Mouse (Mus musculus): ENCODE results near the gene Hcrt.

Gene Hcrt

GRCm38 (mm10) chr11:100769980-100770379, 7.2 kb upstream of the Hcrt start:
- no peak for ATAC-seq (ENCODE audit: insufficient number of reproducible peaks, low FRiP score, low TSS enrichment)

- no peak for ATAC-seq (ENCODE audit: insufficient number of reproducible peaks, low FRiP score, low TSS enrichment)
Measured at GRCm38 (mm10) chr11:100767871-100768270, 5.1 kb upstream of the Hcrt start.

DNA sequence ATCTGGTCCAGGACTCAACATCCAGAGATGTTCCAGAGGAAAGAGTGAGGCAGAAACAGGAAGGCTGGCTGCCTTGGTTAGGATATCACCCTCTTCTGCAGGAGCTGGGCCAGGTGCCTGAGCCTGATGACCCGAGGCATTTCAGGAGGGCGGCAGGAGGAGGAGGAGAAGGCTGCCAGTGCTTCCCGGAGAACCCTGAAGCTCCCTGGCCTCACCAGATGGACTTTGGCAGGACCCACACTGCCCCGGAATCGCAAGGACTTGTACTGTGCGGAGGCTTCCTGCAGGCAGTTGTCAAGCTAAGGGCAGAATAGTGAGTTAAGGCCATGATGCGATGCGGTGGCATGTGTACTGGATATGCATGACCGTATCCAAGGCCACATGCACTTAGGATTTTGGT, 4.0 kb upstream of the Hcrt start:
- no peak for ATAC-seq (ENCODE audit: insufficient number of reproducible peaks, low FRiP score, low TSS enrichment)

DNA sequence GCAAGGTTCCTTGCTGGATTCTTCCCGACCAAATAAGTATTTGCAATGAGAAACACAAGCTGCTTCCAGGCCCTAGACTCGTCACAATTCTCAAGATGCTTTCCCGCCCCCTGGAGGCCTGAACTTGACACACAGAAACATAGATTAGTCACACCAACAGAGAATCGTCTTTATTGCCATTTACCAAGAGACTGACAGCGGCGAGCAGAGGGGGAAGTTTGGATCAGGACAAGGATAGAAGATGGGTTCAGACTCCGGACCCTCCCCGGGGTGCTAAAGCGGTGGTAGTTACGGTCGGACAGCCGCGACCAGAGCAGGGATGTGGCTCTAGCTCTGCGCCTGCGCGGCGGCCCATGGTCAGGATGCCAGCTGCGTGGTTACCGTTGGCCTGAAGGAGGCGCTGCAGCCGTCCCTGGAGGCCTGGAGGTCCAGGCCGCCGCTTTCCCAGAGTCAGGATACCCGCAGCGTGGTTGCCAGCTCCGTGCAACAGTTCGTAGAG, 1.1 kb downstream of the Hcrt start:
- peak; percentile 85; the same call in 1 of the 2 replicates for ATAC-seq (ENCODE audit: insufficient number of reproducible peaks, low FRiP score, low TSS enrichment)

DNA sequence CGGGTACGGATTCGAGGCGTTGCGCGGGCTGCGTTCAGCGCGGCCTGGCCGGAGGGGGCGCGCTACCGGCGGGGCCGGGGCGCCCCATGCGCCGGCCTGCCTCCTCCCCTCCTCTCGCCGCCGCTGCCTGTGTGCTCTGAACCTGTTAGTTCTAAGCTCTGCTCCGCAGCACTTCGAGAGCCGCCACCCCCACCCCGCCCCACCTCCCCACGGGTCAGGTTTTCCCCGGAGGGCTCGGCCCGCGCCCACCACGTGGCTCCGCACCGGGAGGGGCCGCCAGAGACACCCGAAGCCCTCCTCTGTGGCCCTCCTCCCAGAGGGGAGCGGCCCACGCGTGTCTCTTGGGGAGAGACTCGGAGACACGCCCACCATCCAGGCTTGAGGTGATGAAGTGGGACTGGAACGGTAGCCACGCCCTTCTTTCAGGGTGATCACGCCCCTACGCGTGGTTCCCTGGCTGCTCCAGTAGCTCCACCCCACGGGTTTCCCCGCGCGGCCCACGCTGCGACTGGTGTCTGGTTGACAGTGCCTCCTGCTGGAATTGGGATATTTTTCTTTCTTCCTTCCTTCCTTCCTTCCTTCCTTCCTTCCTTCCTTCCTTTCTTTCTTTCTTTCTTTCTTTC, 3.0 kb downstream of the Hcrt start, which contains the start of gene Kcnh4:
Kcnh4 (minus strand) TSS at position 332 of the 623 bp plus-strand sequence.
- ATAC-seq (ENCODE audit: insufficient number of reproducible peaks, low FRiP score, low TSS enrichment): no peak

- ATAC-seq (ENCODE audit: insufficient number of reproducible peaks, low FRiP score, low TSS enrichment): no peak
Measured at GRCm38 (mm10) chr11:100758707-100759610, 3.8 kb downstream of the Hcrt start.

DNA sequence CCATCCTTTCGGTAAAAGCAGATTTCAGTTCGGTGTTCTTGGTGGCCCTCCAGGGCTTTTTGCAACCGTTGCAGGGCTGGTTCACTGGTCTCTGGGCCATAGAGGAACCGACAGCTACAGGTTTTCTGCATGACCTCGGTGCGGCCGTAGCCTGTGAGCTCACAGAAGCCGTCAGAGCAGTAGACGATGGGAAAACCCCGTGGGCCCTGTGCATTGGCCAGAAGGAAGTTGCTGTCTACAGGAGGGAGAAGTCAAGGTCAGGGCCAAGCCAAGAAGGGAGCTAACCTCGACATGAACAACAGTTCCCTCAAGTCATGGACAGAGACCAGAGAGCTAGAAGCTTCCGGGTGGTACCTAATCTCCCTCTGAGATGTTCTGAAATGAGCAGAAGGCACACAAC, 5.2 kb downstream of the Hcrt start:
- ATAC-seq (ENCODE audit: insufficient number of reproducible peaks, low FRiP score, low TSS enrichment): no peak

GRCm38 (mm10) chr11:100756476-100756875, 6.3 kb downstream of the Hcrt start:
- no peak for ATAC-seq (ENCODE audit: insufficient number of reproducible peaks, low FRiP score, low TSS enrichment)

GRCm38 (mm10) chr11:100754693-100755057, 8.1 kb downstream of the Hcrt start:
- ATAC-seq (ENCODE audit: insufficient number of reproducible peaks, low FRiP score, low TSS enrichment): no peak

DNA sequence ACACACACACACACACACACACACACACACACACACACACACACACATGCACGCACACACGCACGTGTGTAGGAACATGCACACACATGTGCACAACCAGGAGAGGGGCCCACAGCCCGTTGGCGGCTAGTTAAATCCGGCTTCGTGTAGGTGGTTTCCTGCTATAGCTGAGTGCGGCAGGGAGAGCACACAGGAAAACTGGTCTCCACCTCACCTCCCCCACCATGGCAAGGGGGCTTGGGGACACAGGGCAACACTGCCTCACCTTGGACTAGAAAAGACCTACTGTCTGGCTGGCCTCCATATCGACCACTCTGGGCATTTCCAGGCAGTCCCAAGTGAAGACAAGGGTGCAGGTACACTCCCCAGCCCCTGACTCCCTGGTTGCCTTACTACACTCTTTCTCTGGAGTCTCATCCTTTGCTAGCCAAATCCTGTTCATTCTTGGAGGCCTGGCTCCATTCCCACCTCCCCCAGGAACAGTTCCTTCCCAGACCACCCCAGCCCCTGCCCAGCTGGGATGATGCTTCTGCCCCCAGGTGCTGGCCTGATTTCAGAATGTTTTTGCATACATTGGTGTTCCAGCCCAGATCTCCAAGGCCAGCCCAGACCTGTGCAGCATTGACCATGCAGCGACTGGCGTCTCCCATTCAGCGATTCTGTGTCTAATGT, 8.6 kb downstream of the Hcrt start:
- ATAC-seq (ENCODE audit: insufficient number of reproducible peaks, low FRiP score, low TSS enrichment): no peak

DNA sequence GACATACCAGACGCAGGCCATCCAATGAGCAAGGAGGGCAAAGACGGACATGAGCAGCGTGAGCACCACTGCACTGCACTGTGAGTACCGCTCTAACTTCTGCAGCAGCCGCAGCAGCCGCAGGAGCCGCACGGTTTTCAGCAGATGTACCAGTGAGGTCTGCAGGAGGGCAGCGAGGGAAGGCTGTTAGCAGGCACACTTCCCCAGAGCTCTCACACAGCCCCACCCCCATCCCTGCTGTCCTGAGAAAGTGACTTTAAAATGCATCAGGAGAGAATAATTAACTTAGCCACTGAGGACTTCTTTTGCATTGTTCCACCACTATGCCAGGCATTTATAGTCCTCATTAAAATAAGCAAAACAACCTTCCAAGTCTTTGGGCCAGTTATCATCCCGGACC, 10.4 kb downstream of the Hcrt start:
- no peak for ATAC-seq (ENCODE audit: insufficient number of reproducible peaks, low FRiP score, low TSS enrichment)

- no peak for ATAC-seq (ENCODE audit: insufficient number of reproducible peaks, low FRiP score, low TSS enrichment)
Measured at GRCm38 (mm10) chr11:100750127-100750526, 12.6 kb downstream of the Hcrt start.

DNA sequence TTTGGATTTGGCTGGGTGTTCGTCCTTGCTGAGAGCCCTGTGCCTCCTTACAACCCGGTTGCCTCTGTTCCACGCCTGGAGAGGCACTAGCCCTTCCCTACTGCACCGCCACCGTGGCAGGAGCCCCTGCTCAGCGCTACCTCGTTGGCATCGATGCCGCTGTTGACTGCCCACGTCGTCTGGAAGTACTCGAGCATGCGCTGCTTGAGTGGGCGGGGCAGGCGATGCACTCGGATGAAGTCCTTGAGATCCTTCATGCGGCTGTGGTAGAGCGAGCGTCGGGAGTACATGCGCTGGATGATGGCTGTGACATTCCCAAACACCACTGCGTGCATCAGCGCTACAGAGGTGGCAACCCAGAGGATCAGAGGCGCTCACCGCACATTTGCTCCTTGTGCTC, 13.3 kb downstream of the Hcrt start:
- ATAC-seq (ENCODE audit: insufficient number of reproducible peaks, low FRiP score, low TSS enrichment): no peak

DNA sequence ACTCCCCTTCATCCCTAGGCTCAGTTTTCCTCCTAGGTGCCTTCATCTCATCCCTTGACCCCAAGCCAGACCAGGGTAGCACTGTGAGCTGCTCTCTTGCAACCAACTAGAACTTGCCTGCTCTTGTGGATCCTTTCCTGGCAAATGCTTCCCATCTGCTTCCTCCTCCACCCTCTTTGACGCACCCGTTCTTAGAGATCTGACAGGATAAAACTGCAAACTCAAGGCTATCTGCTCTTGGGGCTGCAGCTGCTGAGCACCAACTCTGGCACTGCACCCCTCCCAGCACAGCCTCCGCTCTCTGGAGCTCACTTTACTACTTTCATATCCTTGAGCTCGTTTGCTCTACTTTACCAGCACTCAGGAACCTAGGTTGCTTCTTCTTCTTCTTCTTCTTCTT, 14.1 kb downstream of the Hcrt start:
- no peak for ATAC-seq (ENCODE audit: insufficient number of reproducible peaks, low FRiP score, low TSS enrichment)

DNA sequence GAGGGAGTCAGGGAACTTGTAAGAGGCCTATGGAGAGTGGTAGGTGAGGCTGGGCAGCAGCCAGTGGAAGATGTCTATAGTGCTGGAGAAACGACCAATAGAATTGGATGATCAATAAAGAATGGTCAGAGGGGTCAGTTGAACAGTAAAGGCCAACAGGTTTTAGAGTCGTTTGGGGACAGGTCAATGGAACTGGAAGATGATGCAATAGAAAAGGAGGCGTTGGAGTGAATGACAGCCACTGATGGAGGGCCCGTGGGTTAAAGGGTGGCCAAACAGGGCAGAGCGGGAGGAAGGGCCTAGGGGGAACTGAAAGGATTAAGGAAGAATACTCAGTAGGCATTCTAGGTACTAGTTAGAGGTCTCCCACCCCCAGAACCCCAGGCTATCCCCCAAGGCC, 15.6 kb downstream of the Hcrt start:
- no peak for ATAC-seq (ENCODE audit: insufficient number of reproducible peaks, low FRiP score, low TSS enrichment)

DNA sequence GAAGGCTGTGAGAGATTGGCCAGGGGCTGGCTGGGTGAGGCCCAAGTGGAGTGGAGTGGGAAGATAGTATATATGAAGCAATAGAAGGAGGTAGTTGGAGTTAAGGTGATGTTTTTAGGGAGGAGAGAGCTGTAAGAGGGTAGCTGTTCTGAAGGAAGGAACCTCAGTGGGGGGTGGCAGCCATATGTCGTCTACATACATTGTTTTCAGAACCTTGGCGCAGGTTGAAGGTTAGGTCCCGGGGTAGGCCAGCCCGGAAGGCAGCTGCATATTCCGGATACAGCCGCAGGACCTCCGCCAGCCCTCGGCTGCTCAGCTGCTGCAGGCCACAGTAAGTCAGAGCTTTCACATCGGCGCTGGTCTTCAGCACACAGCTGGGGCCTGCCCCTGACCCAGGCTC, 16.2 kb downstream of the Hcrt start:
- no peak for ATAC-seq (ENCODE audit: insufficient number of reproducible peaks, low FRiP score, low TSS enrichment)

DNA sequence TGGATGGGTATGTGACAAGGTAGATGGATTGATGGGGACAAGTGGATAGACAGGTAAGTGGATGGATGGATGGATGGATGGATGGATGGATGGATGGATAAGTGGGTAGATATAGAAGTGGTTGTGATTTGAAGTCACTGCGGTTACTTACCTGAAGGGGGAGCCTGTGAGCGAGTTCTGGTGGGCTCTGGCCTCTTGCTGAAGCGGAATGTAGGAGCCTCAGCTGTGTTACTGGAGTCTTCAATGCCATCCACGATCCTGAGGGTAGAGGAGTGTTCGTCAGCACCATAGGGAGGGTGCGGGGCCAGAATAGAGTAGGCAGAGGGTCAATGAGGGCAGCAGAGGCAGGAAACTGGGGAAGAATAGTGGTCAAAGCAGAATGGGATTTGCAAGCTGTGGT, 17.6 kb downstream of the Hcrt start:
- no peak for ATAC-seq (ENCODE audit: insufficient number of reproducible peaks, low FRiP score, low TSS enrichment)

DNA sequence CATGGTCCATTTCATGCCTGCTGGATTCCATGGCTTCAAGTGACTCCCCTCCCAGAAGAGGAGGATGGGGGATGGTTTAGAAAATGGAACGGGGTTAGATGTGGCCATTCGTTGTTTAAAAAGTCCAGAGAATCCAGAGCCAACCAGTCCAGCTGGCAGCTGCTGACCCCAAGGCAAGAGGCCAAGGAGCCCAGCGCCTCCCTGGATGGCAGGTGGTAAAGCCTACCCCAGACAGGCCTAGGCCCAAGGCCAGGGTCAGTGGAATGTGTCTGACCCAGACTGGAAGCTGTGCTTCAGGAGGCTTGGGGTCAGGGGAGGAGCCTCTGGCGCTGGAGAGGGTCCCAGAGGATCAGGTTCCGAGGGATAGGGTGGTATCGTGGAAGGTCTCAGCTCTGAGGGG, 21.4 kb downstream of the Hcrt start:
- ATAC-seq (ENCODE audit: insufficient number of reproducible peaks, low FRiP score, low TSS enrichment): no peak

GRCm38 (mm10) chr11:100738749-100739148, 24.0 kb downstream of the Hcrt start:
- no peak for ATAC-seq (ENCODE audit: insufficient number of reproducible peaks, low FRiP score, low TSS enrichment)

GRCm38 (mm10) chr11:100738066-100738604, 24.6 kb downstream of the Hcrt start, which contains the start of gene Rab5c:
Gene Rab5c, minus strand, starts transcription at chr11:100738215.
- ATAC-seq (ENCODE audit: insufficient number of reproducible peaks, low FRiP score, low TSS enrichment): peak; percentile 98
